Mouse (Mus musculus): ENCODE measurements around the gene Ppp1r14c.
A peak's percentile ranks its signal among the peaks of the same experiment; 100 is the strongest.
"Not testable (repeated sequence)": the region's sequence is repeated elsewhere in the genome, so short reads cannot be mapped to it uniquely, and the experiment has no call there.

Ppp1r14c gene

DNA sequence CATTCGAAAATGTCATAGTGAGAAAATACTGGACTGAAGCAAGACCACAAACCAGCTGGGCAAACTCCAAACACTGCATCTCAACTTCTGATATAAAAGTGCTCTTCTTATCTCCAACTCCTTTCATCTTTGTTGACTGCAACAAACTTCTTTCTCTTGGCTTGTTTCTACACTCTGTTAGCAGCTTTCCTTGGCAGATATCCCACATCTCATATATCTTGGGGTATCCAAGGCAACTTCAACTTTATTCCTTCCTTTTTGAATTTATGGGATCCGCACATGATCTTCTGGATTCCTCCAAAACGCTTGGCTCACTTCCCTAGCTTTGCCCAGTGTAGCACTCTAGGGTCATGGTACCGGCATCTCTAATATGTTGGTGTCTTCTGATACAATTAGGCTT, 102.7 kb downstream of the Ppp1r14c start:
- no peak for DNase-seq (ENCODE audit: low spot score)

DNA sequence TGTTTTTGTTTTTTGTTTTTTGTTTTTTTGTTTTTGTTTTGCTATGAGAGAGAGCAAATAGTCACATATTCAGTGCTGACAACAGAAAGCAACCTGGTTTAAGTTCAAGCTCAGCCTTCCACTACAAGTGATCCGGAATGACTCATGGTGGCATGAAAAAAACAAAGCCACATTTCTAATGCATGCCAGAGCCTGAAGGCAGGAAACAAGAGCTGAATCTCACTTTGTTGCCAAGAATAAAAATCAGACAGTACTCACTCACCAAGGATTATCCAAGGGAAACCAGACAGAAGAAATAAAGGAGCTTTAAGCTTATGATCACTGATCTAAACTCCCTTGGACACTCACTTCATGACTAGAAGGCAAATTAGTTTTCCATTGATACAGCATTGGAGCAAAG, 110.8 kb downstream of the Ppp1r14c start:
- DNase-seq (ENCODE audit: low spot score): no peak

DNA sequence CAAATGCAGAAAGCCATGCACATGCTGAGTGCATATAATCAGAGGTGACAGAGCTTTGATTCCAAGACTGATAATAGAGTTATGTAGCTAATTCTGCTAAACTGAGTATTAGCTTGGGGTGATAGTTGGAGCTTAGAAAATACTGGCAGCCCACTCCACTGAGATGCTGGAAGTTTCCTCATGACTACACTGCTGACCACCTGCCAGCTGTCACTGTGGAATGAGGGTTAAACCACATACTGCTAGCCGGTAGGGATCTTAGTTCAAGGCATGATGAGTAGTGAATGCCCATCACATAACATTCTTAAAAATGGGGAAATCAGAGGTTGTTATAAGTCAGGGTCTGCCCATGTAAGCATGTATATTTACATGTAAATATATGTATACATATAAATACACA, 113.9 kb downstream of the Ppp1r14c start:
- no peak for DNase-seq (ENCODE audit: low spot score)

DNA sequence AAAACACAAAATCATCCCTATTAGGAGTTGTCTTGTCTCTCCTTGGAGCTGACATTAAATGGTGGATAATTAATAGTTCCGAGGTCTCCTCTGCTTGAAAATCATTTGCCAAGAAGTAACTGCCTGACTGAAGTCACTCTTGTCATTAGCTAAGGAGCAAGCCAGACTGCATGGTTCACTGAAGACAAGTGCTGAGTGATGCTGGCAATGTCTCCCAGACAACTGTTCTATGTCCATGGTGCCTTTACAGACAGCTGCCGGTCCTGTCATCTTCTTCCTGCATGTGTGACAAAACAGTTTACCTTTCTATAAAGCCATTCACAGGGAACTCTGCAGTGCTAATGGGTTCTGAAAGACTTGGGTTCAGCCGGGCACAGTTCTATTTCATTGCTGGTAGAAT, 124.2 kb downstream of the Ppp1r14c start:
- no peak for DNase-seq (ENCODE audit: low spot score)

DNA sequence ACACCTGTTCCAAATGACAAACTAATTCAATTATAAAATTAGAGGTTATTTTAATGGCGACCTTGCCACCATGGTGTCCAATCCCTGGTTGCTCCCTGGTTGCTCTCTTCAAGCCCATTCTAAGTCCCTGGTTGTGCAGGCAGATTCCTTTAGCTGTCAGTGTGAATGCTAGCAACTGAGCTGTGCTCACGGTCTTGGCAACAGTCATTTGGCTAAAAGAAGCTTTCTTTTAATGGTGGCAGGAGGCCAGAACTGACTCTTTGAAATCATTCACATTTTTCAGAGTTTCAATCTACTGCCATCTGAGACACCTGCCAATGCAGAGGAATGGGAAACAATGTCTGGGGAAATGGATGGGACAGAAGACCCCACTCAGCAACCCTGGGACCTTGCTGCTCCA, 130.9 kb downstream of the Ppp1r14c start:
- no peak for DNase-seq (ENCODE audit: low spot score)

DNA sequence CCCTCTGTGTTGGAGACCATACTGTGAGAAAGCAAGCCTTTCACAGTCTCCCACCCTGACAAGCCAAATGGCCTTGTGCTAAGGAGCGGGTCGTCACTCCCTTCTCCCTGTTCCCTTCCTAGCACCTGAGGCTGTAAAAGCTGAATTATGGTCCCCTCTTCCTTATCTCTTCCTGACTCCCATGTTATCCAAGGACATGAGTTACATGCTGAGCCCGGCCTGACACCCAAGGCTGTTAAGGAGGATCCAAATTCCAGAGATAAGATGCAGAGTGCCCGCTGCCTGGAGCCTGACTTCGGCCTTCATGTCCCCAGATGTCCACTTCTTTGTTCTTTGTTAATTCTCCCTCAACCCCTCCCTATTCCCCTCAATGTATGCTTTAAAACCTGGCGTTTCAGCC, 135.0 kb downstream of the Ppp1r14c start:
- DNase-seq (ENCODE audit: low spot score): not testable (repeated sequence)

DNA sequence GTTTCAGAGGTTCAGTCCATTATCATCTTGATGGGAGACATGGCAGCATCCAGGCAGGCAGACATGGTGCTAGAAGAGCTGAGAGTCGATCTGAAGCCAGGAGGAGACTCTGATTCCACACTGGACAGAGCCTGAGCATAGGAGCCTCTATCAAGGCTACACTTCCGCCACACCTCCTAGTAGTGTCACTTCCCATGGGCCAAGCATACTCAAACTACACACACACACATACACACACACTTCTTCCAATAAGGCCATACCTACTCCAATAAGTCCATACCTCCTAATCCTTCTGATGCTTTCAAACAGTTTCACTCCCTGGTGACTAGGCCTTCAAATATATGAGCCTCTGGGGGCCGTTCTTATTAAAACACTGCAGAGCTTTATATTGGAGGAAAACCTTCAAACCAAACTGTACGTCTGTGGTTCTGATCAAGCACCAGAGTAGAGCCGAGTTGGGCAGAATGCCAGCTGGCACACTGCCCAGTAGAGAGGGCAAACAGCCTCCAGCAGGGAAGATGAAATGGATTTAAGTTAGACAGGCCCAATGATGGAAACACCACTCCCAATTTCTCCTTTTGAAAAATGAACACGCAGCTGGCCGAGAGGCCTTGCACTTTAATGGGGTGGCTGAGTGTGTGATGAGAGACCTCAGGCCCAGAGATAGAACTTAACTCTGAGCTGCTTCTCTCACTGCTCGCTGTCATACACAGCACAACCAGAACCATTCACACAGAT, 141.8 kb downstream of the Ppp1r14c start:
- DNase-seq (ENCODE audit: low spot score): peak; percentile 63

DNA sequence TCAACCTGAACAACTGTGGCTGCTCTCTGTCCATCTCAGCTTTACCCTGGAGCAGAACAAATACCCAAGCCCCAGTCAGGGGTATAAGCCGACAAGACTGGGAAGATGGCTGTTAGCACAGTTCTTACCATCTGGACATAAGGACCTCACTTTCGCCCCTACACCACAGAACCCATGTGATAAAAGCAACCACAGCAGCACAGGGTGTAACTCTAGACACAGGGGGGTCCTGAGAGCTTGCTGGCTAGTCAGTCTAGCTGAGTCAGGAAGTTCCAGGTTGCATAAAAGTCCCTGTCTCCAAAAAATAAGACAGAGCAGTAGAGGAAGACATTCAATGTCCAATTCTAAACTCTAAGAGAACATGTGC, 142.3 kb downstream of the Ppp1r14c start:
- DNase-seq (ENCODE audit: low spot score): no peak

DNA sequence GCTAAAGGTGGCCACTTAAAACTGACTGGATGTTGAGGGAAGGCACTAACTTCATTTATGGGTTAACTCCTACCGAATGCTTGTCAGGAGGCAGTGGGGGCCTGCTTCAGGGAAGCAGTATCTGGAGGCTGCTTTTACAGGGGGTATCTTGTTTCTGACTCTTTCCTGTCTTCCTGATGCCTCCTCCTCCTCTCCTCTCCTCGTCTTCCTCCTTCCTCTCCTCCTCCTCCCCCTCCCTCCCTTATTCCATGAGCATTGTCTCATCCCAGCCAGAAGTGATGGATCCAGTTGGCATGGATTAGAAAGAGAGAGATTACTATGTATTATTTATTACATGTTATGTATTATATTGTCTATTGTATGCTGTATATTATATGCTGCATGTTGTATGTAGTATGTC, 142.9 kb downstream of the Ppp1r14c start:
- no peak for DNase-seq (ENCODE audit: low spot score)

DNA sequence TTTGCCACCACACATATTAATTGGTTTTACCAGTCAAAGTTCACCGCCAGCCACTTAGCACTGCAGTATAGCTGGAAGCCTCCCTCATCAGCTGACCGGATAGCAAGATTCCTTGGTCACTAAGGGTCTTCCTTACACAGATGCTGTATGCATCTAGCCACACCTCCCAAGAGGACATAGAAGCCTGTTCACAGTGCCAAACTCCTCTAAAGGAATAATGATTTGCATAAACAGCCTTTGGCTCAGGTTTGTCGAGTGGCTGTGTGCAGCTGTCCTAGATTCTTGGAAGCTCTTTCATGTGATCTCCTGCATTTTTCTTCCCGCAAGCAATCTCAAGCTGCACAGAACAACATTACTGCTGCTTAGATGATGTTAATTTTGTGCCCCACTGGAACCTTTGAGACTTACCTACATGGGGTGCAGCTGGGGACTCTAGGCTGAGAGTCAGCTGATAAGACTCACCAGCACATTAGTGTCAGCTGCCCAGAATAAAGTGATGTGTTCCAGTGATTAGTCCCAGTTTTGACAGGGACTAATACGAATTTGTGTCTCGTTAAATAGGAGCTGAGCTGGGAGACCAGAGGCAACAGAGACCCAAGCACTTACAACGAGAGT, 143.9 kb downstream of the Ppp1r14c start:
- no peak for DNase-seq (ENCODE audit: low spot score)

DNA sequence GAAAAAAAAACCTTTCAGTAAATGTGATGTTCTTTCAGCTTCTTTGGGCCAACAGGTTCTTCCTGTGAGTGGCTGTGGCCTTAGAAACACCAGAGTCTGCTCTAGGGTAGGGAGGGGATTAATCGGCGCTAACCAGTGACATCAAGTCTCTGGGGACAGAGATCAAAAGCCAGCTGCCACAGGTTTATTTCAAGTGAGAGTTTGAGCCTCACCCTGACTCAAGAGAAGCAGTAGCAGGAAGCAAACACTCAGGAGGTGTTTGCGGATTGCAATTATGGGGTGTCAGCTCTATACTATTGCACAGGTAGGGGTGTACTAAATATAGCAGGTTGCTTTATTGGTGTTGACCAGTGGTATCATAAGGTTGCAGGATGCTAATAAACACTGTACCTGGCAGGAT, 144.6 kb downstream of the Ppp1r14c start:
- DNase-seq (ENCODE audit: low spot score): no peak

DNA sequence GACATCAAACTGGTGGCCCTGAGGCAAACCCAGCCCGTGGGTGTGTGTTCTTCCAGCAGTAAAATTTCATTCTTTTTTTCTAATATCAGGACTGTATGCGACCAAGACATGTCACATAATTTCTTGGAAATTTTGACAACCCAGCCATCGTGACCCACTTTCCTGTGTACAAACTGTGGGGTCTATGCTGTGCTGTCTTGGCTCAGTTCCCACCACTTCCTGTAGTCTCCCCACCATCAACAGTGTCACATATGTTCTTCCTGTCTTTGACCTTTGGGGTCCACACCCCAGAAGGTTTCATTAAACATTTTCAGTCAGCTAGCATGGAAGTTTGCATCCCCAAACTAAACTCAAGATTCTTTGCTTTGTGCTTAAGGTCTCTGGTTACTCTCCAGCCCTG, 145.5 kb downstream of the Ppp1r14c start:
- no peak for DNase-seq (ENCODE audit: low spot score)

DNA sequence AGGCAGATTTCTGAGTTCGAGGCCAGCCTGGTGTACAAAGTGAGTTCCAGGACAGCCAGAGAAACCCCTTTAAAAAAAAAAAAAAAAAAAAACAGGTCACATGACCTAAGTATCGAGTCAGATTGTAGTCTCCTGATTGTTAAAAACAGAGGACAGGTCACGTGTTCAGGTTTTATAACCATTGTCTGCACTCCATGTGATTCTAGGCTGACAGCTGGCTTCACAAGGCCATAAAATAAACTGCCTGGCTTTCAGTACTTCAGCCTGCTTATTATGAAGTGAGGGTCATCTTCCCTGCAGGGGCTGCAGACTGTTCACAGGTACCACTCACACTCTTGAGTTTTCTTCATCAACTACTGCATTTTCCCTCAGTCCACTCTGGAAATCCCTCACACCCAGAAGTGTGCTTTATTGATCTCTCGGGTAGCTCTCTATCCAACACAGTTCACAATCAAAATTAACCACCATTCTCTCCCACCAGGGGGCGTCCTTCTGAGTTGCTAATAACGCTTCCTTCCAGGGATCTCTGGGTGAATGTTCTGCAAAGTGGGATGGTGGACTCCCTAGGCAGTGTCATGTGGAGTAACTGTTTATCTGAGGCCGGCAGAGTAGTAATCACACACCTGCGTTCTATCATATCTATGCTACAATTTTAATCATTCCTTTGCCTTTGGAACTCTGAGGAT, 146.9 kb downstream of the Ppp1r14c start:
- no peak for DNase-seq (ENCODE audit: low spot score)

DNA sequence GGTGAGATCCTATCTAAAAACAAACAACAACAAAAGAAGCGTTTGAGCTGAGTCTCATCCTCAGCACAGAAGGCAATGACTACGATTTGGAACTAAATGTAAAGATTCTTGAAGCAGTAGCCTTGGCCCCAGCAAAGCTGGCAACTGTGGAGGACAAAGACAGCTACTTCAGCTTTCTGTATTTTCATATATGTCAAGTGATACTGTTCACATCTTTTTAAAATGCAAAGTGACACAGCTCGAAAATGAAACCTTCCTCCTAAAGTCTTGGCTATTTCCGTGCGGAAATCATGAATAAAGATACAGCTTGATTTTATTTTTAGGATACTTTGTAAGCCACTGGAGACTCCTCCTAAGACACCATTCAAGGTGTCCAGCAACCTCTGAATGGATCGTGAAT, 148.1 kb downstream of the Ppp1r14c start:
- DNase-seq (ENCODE audit: low spot score): no peak

Data from ovary, postnatal 14 days (tissue).